Mouse (Mus musculus): Measurements from ENCODE around the gene Gorasp2.

DNA sequence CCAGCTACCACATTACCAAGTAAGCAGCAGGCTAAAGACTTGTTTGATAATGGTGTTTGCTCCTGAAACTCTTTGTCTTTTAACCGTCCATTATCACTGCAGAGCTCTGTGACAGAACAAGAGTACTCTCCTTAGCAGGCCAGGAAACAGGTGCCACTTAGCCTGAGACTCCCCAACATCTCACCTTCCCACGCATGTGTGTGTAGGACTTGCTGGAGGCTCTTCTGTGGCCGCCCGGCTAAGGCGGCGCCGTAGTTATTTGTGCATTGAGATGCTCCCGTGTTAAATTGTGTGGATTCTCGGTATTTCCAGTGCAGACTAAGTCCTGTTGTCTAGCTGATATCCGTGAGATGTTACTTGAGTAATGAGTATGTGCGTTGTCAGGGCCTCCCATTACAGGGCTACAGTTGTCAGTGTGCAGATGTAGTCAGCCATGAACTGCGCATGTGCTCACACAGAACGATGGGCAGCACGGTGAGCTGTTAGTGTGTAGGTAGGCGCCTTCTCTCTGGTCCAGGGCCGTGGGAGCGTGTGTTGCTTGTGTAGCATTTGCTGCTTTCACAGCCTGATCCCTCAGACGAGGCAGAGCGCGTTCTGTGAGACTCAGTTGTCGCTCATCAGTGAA is 27.2 kb downstream of the Gorasp2 start:
- TF ChIP-seq CTCF (IDR thresholded peaks at IDR 0.05; ENCODE audit: borderline replicate concordance, insufficient read depth, low read depth, low read length) = no peak
- TF ChIP-seq POLR2A (IDR thresholded peaks at IDR 0.05; ENCODE audit: borderline replicate concordance, insufficient read depth, low read length) = no peak
